Mouse (Mus musculus) small intestine, adult 2 months (tissue): ENCODE data around the gene Hist2h2ab.

Experiments used
- CTCF ChIP-seq: fragments of 200-500 bp; IDR thresholded peaks from 2 replicates; pipeline ENCODE4 v1.5.1; 2012; ENCODE audit warnings: low read depth, mild to moderate bottlenecking, control low read depth, inconsistent platforms, low read length, moderate library complexity, mixed read lengths; ENCODE audit not compliant: insufficient replicate concordance, insufficient read length; ENCODE audit errors: extremely low read depth
- POLR2A ChIP-seq: fragments of 200-500 bp; IDR thresholded peaks from 2 replicates; pipeline ENCODE4 v1.6.1; 2012; ENCODE audit warnings: low read depth, mild to moderate bottlenecking, control low read depth, inconsistent platforms, low read length, moderate library complexity

DNA sequence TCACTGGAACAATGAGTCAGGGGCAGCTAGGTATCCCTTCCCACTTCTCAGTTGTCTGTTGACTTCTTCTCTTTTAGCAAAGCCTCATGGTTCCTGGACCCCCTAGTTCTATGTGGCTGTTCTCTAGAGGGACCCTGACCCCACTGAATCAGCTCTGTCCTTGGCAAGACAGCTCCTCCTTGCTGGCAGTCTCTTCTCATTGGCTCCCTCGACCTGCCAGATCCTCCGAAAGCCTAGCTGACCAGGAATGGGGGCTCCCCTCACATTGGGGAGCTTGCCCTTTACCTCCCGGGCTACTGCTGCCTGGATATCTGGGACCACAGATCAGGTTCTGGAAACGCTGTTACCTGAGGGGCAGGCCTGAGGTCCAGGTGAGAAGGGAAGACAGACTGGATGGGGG, 49.4 kb upstream of the Hist2h2ab start:
- no peak for TF ChIP-seq POLR2A
- TF ChIP-seq CTCF: no peak
